In genomic region chr8:122566766-122567165, GRCm38 (mm10) we compare ENCODE assay signal across 8 mouse cellular contexts. TPM values are rescaled to one million over a fixed set of nuclear protein-coding genes. Genes with fewer than 3 reads are reported as not detected.
A peak's percentile ranks its signal among the peaks of the same experiment; 100 is the strongest.
DNase-seq lines count a peak whose midpoint lies in the region; ATAC-seq and TF ChIP-seq lines count a peak whose summit lies in the region.

No protein-coding gene starts in this region.

- peak overlapping the region; percentile 92 for H3K27ac ChIP-seq in layer of hippocampus, adult 2 months
- peak overlapping the region; percentile 90 for H3K27ac ChIP-seq in intestine, postnatal 0 days (ENCODE audit: low read depth, low read length)
- H3K27ac ChIP-seq in olfactory bulb, adult 2 months (ENCODE audit: insufficient read depth, low read depth, low read length) = peak overlapping the region; percentile 72; the same call in 1 of the 2 replicates

- peak overlapping the region; percentile 92 for H3K4me2 ChIP-seq in intestine, postnatal 0 days (replicated peaks; ENCODE audit: low read depth)

- peaks cover 23% of the 10 kb centered on the region for H3K36me3 ChIP-seq in intestine, postnatal 0 days (ENCODE audit: control insufficient read depth, insufficient read depth)

- peak overlapping the region; percentile 83 for H3K4me3 ChIP-seq in layer of hippocampus, adult 2 months
- peak overlapping the region; percentile 81 for H3K4me3 ChIP-seq in intestine, postnatal 0 days (ENCODE audit: low read depth, low read length)
- H3K4me3 ChIP-seq in olfactory bulb, adult 2 months (ENCODE audit: insufficient read depth, low read depth, low read length) = peak overlapping the region; percentile 57

- no peak for TF ChIP-seq CTCF in layer of hippocampus, adult 2 months (conservative IDR thresholded peaks at IDR 0.05)
- TF ChIP-seq CTCF in Patski (IDR thresholded peaks at IDR 0.05) = no peak
- TF ChIP-seq CTCF in intestine, postnatal 0 days (IDR thresholded peaks at IDR 0.05; ENCODE audit: low read depth) = no peak
- TF ChIP-seq CTCF in olfactory bulb, adult 2 months (IDR thresholded peaks at IDR 0.05; ENCODE audit: insufficient read depth, low read depth, low read length) = no peak

- DNase-seq in layer of hippocampus, adult 2 months (ENCODE audit: low spot score in 2 of 2) = no peak
- no peak for DNase-seq in layer of hippocampus, adult 9-10 months (ENCODE audit: low spot score)
- DNase-seq in Patski (ENCODE audit: low read depth, low spot score) = no peak
- no peak for DNase-seq in left cerebral cortex, postnatal 14 days (ENCODE audit: low spot score in 2 of 2)
- DNase-seq in thymus, postnatal 0 days (ENCODE audit: low spot score) = no peak

- POLR2A ChIA-PET in Patski (lab: Charles Lee) = interaction anchor here (0.9 to 4.0 kb wide), 5 partner anchors 10 to 44 kb away, joined by 3 to 13 read pairs (median 4); partner anchors contain the start of genes Aprt, Galns and Trappc2l

- TF ChIP-seq POLR2A in olfactory bulb, adult 2 months (IDR thresholded peaks at IDR 0.05; ENCODE audit: insufficient read depth, low read depth, low read length) = no peak

- H3K4me1 ChIP-seq in intestine, postnatal 0 days (replicated peaks; ENCODE audit: control insufficient read depth, insufficient read depth, low read length) = peaks cover 7% of the 10 kb centered on the region; the same call in 1 of the 2 replicates
- peaks cover 13% of the 10 kb centered on the region for H3K4me1 ChIP-seq in olfactory bulb, adult 2 months (ENCODE audit: control insufficient read depth, insufficient read depth, low read length)

- ATAC-seq in Patski = peak; percentile 8
- ATAC-seq in erythroid progenitor cell, adult 5-6 weeks (replicated peaks; ENCODE audit: low FRiP score, poor library complexity, severe bottlenecking) = peak; percentile 1; the same call in 1 of the 2 replicates
- ATAC-seq in intestine, postnatal 0 days = no peak

- intact Hi-C loops in left cerebral cortex, postnatal 14 days (cut with DNase I) = no loop called here

- in situ Hi-C loops in Patski (cut with MboI; ENCODE audit: low pct_unique_long_range_greater_than_20kb) = no loop called here

- WGBS in intestine, postnatal 0 days = 24% methylated on average over 6 of the region's 6 CpGs
- WGBS in olfactory bulb, adult 2 months = 22% methylated on average over 6 of the region's 6 CpGs

- CTCF ChIA-PET in Patski (lab: Charles Lee) = interaction anchor here (1.2 kb wide), 2 partner anchors 25 to 123 kb away, joined by 3 to 4 read pairs; partner anchors contain the start of gene Mvd

- H3K9me3 ChIP-seq in intestine, postnatal 0 days (ENCODE audit: control insufficient read depth) = no peaks in the 10 kb centered on the region

- peak overlapping the region; percentile 85; the same call in 1 of the 2 replicates for H3K9ac ChIP-seq in intestine, postnatal 0 days (ENCODE audit: low read depth, low read length)

- H3K27me3 ChIP-seq in Patski = no peaks in the 10 kb centered on the region
- no peaks in the 10 kb centered on the region for H3K27me3 ChIP-seq in intestine, postnatal 0 days (replicated peaks; ENCODE audit: control insufficient read depth, insufficient read depth, low read length)

RNA-seq across cellular contexts. Expression of gene Cdt1, which starts 1.0 kb away (rescaled TPM):
- 1 to 10 TPM; 1.3 to 1.6 TPM for total RNA-seq in layer of hippocampus, adult 2 months (2021)
- 24.2 TPM for polyA plus RNA-seq in Patski (2021)
- 55.5 and 65.8 TPM in 2 replicates for total RNA-seq in erythroid progenitor cell, adult 5-6 weeks (2015; ENCODE audit: low replicate concordance)
- 33.0 and 77.8 TPM in 2 replicates for total RNA-seq in erythroid progenitor cell, adult 5-6 weeks (2017; ENCODE audit: low replicate concordance)
- 13.3 and 14.0 TPM in 2 replicates for polyA plus RNA-seq in intestine, postnatal 0 days (2015; fragmentation: Nextera tagmentation; extraction: Ambion mirVana)
- not detected in 2 replicates for polyA plus RNA-seq in olfactory bulb, adult 2 months (2012; ENCODE audit: insufficient read depth, insufficient read length, low replicate concordance, missing spikeins)
- 1 to 10 TPM; 2.2 to 3.5 TPM for total RNA-seq in left cerebral cortex, postnatal 14 days (2021)
- 50.6 and 51.1 TPM in 2 replicates for polyA plus RNA-seq in thymus, postnatal 0 days (2015; fragmentation: Nextera tagmentation; extraction: Ambion mirVana)

RNA-seq across cellular contexts. Expression of gene Aprt, which starts 9.9 kb away (rescaled TPM):
- 10 to 100 TPM; 60.7 to 62.3 TPM for total RNA-seq in layer of hippocampus, adult 2 months (2021)
- 224 TPM for polyA plus RNA-seq in Patski (2021)
- 39.4 and 53.7 TPM in 2 replicates for total RNA-seq in erythroid progenitor cell, adult 5-6 weeks (2015; ENCODE audit: low replicate concordance)
- total RNA-seq in erythroid progenitor cell, adult 5-6 weeks (2017; ENCODE audit: low replicate concordance) = 12.3 and 15.5 TPM in 2 replicates
- polyA plus RNA-seq in intestine, postnatal 0 days (2015; fragmentation: Nextera tagmentation; extraction: Ambion mirVana) = 676 and 681 TPM in 2 replicates
- polyA plus RNA-seq in olfactory bulb, adult 2 months (2012; ENCODE audit: insufficient read depth, insufficient read length, low replicate concordance, missing spikeins) = not detected in 2 replicates
- total RNA-seq in left cerebral cortex, postnatal 14 days (2021) = 10 to 100 TPM; 73.7 to 81.1 TPM
- polyA plus RNA-seq in thymus, postnatal 0 days (2015; fragmentation: Nextera tagmentation; extraction: Ambion mirVana) = 173 and 174 TPM in 2 replicates

RNA-seq across cellular contexts. Expression of gene Piezo1, which starts 15.6 kb away (rescaled TPM):
- total RNA-seq in layer of hippocampus, adult 2 months (2021) = 1 to 10 TPM; 3.1 to 5.5 TPM
- 253 TPM for polyA plus RNA-seq in Patski (2021)
- total RNA-seq in erythroid progenitor cell, adult 5-6 weeks (2015; ENCODE audit: low replicate concordance) = 32.1 and 43.2 TPM in 2 replicates
- total RNA-seq in erythroid progenitor cell, adult 5-6 weeks (2017; ENCODE audit: low replicate concordance) = 31.8 and 52.9 TPM in 2 replicates
- 4.4 and 7.3 TPM in 2 replicates for polyA plus RNA-seq in intestine, postnatal 0 days (2015; fragmentation: Nextera tagmentation; extraction: Ambion mirVana)
- polyA plus RNA-seq in olfactory bulb, adult 2 months (2012; ENCODE audit: insufficient read depth, insufficient read length, low replicate concordance, missing spikeins) = not detected in 2 replicates
- total RNA-seq in left cerebral cortex, postnatal 14 days (2021) = 10 to 100 TPM; 10.1 to 12.2 TPM
- 5.2 and 6.9 TPM in 2 replicates for polyA plus RNA-seq in thymus, postnatal 0 days (2015; fragmentation: Nextera tagmentation; extraction: Ambion mirVana)

RNA-seq across cellular contexts. Expression of gene Galns, which starts 44.5 kb away (rescaled TPM):
- total RNA-seq in layer of hippocampus, adult 2 months (2021) = 10 to 100 TPM; 11.8 to 13.9 TPM
- 60.3 TPM for polyA plus RNA-seq in Patski (2021)
- total RNA-seq in erythroid progenitor cell, adult 5-6 weeks (2015; ENCODE audit: low replicate concordance) = 4.6 and 24.5 TPM in 2 replicates
- total RNA-seq in erythroid progenitor cell, adult 5-6 weeks (2017; ENCODE audit: low replicate concordance) = 4.2 and 5.0 TPM in 2 replicates
- 58.1 and 59.0 TPM in 2 replicates for polyA plus RNA-seq in intestine, postnatal 0 days (2015; fragmentation: Nextera tagmentation; extraction: Ambion mirVana)
- polyA plus RNA-seq in olfactory bulb, adult 2 months (2012; ENCODE audit: insufficient read depth, insufficient read length, low replicate concordance, missing spikeins) = not detected in 2 replicates
- total RNA-seq in left cerebral cortex, postnatal 14 days (2021) = 10 to 100 TPM in 1 of 2 experiments, 1 to 10 TPM in 1; 9.7 to 10.3 TPM
- 10.5 and 11.7 TPM in 2 replicates for polyA plus RNA-seq in thymus, postnatal 0 days (2015; fragmentation: Nextera tagmentation; extraction: Ambion mirVana)

RNA-seq across cellular contexts. Expression of gene Trappc2l, which starts 44.7 kb away (rescaled TPM):
- 10 to 100 TPM; 77.3 to 88.6 TPM for total RNA-seq in layer of hippocampus, adult 2 months (2021)
- 99.5 TPM for polyA plus RNA-seq in Patski (2021)
- 18.0 and 43.2 TPM in 2 replicates for total RNA-seq in erythroid progenitor cell, adult 5-6 weeks (2015; ENCODE audit: low replicate concordance)
- total RNA-seq in erythroid progenitor cell, adult 5-6 weeks (2017; ENCODE audit: low replicate concordance) = 1.8 and 5.9 TPM in 2 replicates
- 136 and 144 TPM in 2 replicates for polyA plus RNA-seq in intestine, postnatal 0 days (2015; fragmentation: Nextera tagmentation; extraction: Ambion mirVana)
- polyA plus RNA-seq in olfactory bulb, adult 2 months (2012; ENCODE audit: insufficient read depth, insufficient read length, low replicate concordance, missing spikeins) = not detected in 2 replicates
- total RNA-seq in left cerebral cortex, postnatal 14 days (2021) = 10 to 100 TPM; 84.2 to 85.9 TPM
- polyA plus RNA-seq in thymus, postnatal 0 days (2015; fragmentation: Nextera tagmentation; extraction: Ambion mirVana) = 52.9 and 56.9 TPM in 2 replicates

Comparison
In these comparisons a context has a peak if more than half of its experiments do, and no peak if none do; other contexts are left out.
1. RNA of gene Aprt, which starts 9.9 kb away (polyA plus RNA-seq): 676 to 681 TPM in intestine, postnatal 0 days, 224 TPM in Patski (single experiment) and 173 to 174 TPM in thymus, postnatal 0 days; not detected in olfactory bulb, adult 2 months; every median in the first group is over 100 times any median in the second.
2. RNA of gene Piezo1, which starts 15.6 kb away (polyA plus RNA-seq): 253 TPM in Patski (single experiment); 5.2 to 6.9 TPM in thymus, postnatal 0 days, 4.4 to 7.3 TPM in intestine, postnatal 0 days and not detected in olfactory bulb, adult 2 months; every median in the first group is over 10 times any median in the second.
3. Peak in every context shown above with its lines, with median percentiles within 50 percentile points of each other: H3K27ac ChIP-seq and H3K4me3 ChIP-seq.